ENCODE assay signal across 13 mouse cellular contexts in genomic region chr5:50049506-50049905, GRCm38 (mm10). TPM values are rescaled to one million over a fixed set of nuclear protein-coding genes. Genes with fewer than 3 reads are reported as not detected.
DNase-seq lines count a peak whose midpoint lies in the region; ATAC-seq and TF ChIP-seq lines count a peak whose summit lies in the region.
"Had no signal": no experiment of that assay in that cellular context is flagged by ENCODE, and none has a peak within 500 bp of the region (broad histone marks: within the 10 kb centered on the region; RNA-seq: fewer than 3 reads in every experiment).

No protein-coding gene starts in this region.

- H3K36me3 ChIP-seq in forebrain, embryonic 11.5 days (ENCODE audit: control insufficient read depth, insufficient read depth, low read length): no peaks in the 10 kb centered on the region
- H3K36me3 ChIP-seq in forebrain, postnatal 0 days (ENCODE audit: insufficient read depth): no peaks in the 10 kb centered on the region
- H3K36me3 ChIP-seq in intestine, embryonic 14.5 days (ENCODE audit: control insufficient read depth, insufficient read depth, low read length): 0 out of 2 replicates have a peak, but pooled peaks cover 3% of the 10 kb centered on the region
- no peaks in the 10 kb centered on the region for H3K36me3 ChIP-seq in intestine, embryonic 15.5 days
- H3K36me3 ChIP-seq in embryonic facial prominence, embryonic 13.5 days: peaks cover 6% of the 10 kb centered on the region; the same call in 1 of the 2 replicates
- H3K36me3 ChIP-seq in midbrain, embryonic 13.5 days: no peaks in the 10 kb centered on the region
- H3K36me3 ChIP-seq: embryonic facial prominence, embryonic 15.5 days; G1E; heart, embryonic 12.5 days; lung, embryonic 15.5 days had no signal

- no peak for TF ChIP-seq CTCF in forebrain, postnatal 0 days (IDR thresholded peaks at IDR 0.05; ENCODE audit: low read depth)

- no peak overlapping the region for H3K4me2 ChIP-seq in forebrain, embryonic 11.5 days (ENCODE audit: low read depth, low read length, severe bottlenecking)
- no peak overlapping the region for H3K4me2 ChIP-seq in forebrain, postnatal 0 days (ENCODE audit: low read depth)
- no peak overlapping the region for H3K4me2 ChIP-seq in intestine, embryonic 14.5 days (ENCODE audit: low read length)
- H3K4me2 ChIP-seq in intestine, embryonic 15.5 days (replicated peaks): no peak overlapping the region
- H3K4me2 ChIP-seq in embryonic facial prominence, embryonic 13.5 days: no peak overlapping the region
- no peak overlapping the region for H3K4me2 ChIP-seq in midbrain, embryonic 13.5 days (replicated peaks)
- H3K4me2 ChIP-seq: embryonic facial prominence, embryonic 15.5 days; heart, embryonic 12.5 days; lung, embryonic 15.5 days had no signal

- H3K27me3 ChIP-seq in forebrain, embryonic 11.5 days (ENCODE audit: control insufficient read depth, insufficient read depth, low read length): no peaks in the 10 kb centered on the region
- H3K27me3 ChIP-seq in forebrain, postnatal 0 days (ENCODE audit: insufficient read depth, low read length): no peaks in the 10 kb centered on the region
- no peaks in the 10 kb centered on the region for H3K27me3 ChIP-seq in intestine, embryonic 14.5 days (replicated peaks; ENCODE audit: control insufficient read depth, insufficient read depth, low read length)
- no peaks in the 10 kb centered on the region for H3K27me3 ChIP-seq in intestine, embryonic 15.5 days (replicated peaks)
- no peaks in the 10 kb centered on the region for H3K27me3 ChIP-seq in embryonic facial prominence, embryonic 13.5 days
- no peaks in the 10 kb centered on the region for H3K27me3 ChIP-seq in midbrain, embryonic 13.5 days
- H3K27me3 ChIP-seq: embryonic facial prominence, embryonic 15.5 days; heart, embryonic 12.5 days; lung, embryonic 15.5 days had no signal

- WGBS in forebrain, embryonic 11.5 days: 80% methylated on average over 8 of the region's 8 CpGs
- 49% methylated on average over 8 of the region's 8 CpGs for WGBS in forebrain, postnatal 0 days
- 63% methylated on average over 8 of the region's 8 CpGs for WGBS in intestine, embryonic 14.5 days
- 68% methylated on average over 8 of the region's 8 CpGs for WGBS in intestine, embryonic 15.5 days
- 83% methylated on average over 8 of the region's 8 CpGs for WGBS in embryonic facial prominence, embryonic 13.5 days
- 54% methylated on average over 8 of the region's 8 CpGs for WGBS in midbrain, embryonic 13.5 days

- no peak overlapping the region for H3K4me3 ChIP-seq in forebrain, embryonic 11.5 days (ENCODE audit: low read depth, low read length)
- H3K4me3 ChIP-seq in forebrain, postnatal 0 days (ENCODE audit: low read depth, low read length): no peak overlapping the region
- no peak overlapping the region for H3K4me3 ChIP-seq in intestine, embryonic 14.5 days (ENCODE audit: low read depth, low read length)
- H3K4me3 ChIP-seq in intestine, embryonic 15.5 days (replicated peaks): no peak overlapping the region
- H3K4me3 ChIP-seq in embryonic facial prominence, embryonic 13.5 days: no peak overlapping the region
- H3K4me3 ChIP-seq in midbrain, embryonic 13.5 days (replicated peaks): no peak overlapping the region
- H3K4me3 ChIP-seq: embryonic facial prominence, embryonic 15.5 days; heart, embryonic 12.5 days; lung, embryonic 15.5 days had no signal

- H3K27ac ChIP-seq in forebrain, embryonic 11.5 days (ENCODE audit: low read depth, low read length): no peak overlapping the region
- H3K27ac ChIP-seq in forebrain, postnatal 0 days (ENCODE audit: low read depth, low read length): no peak overlapping the region
- H3K27ac ChIP-seq in intestine, embryonic 14.5 days (ENCODE audit: low read depth): no peak overlapping the region
- H3K27ac ChIP-seq in intestine, embryonic 15.5 days: no peak overlapping the region
- 0 out of 2 replicates have a peak overlapping the region, but pooled peaks have one; percentile 11 for H3K27ac ChIP-seq in embryonic facial prominence, embryonic 13.5 days
- H3K27ac ChIP-seq in midbrain, embryonic 13.5 days: 0 out of 2 replicates have a peak overlapping the region, but pooled peaks have one; percentile 25
- H3K27ac ChIP-seq: embryonic facial prominence, embryonic 15.5 days; lung, embryonic 15.5 days had no signal

- no peak overlapping the region for H3K9ac ChIP-seq in forebrain, embryonic 11.5 days (ENCODE audit: low read length)
- H3K9ac ChIP-seq in forebrain, postnatal 0 days: no peak overlapping the region
- H3K9ac ChIP-seq in intestine, embryonic 14.5 days (ENCODE audit: low read length): no peak overlapping the region
- no peak overlapping the region for H3K9ac ChIP-seq in intestine, embryonic 15.5 days
- no peak overlapping the region for H3K9ac ChIP-seq in embryonic facial prominence, embryonic 13.5 days
- H3K9ac ChIP-seq in midbrain, embryonic 13.5 days (replicated peaks): no peak overlapping the region
- H3K9ac ChIP-seq: embryonic facial prominence, embryonic 15.5 days; heart, embryonic 12.5 days; lung, embryonic 15.5 days had no signal

- ATAC-seq in forebrain, embryonic 11.5 days (replicated peaks; ENCODE audit: low FRiP score): 0 out of 2 replicates have a peak, but pooled peaks have one; percentile 2
- ATAC-seq in forebrain, postnatal 0 days: no peak; the same call in 1 of the 2 replicates
- ATAC-seq in intestine, embryonic 14.5 days (replicated peaks; ENCODE audit: low FRiP score, low TSS enrichment, low read depth): no peak
- no peak for ATAC-seq in intestine, embryonic 15.5 days
- ATAC-seq in embryonic facial prominence, embryonic 13.5 days (ENCODE audit: insufficient number of reproducible peaks, insufficient read depth, low FRiP score, low TSS enrichment, low read depth): no peak
- no peak for ATAC-seq in midbrain, embryonic 13.5 days

- peaks cover 9% of the 10 kb centered on the region; the same call in 1 of the 2 replicates for H3K4me1 ChIP-seq in forebrain, embryonic 11.5 days (replicated peaks; ENCODE audit: control insufficient read depth, insufficient read depth, low read length)
- H3K4me1 ChIP-seq in forebrain, postnatal 0 days (ENCODE audit: insufficient read depth): no peaks in the 10 kb centered on the region
- peaks cover 21% of the 10 kb centered on the region; the same call in 1 of the 2 replicates for H3K4me1 ChIP-seq in intestine, embryonic 14.5 days (replicated peaks; ENCODE audit: control insufficient read depth, insufficient read depth, low read length)
- peaks cover 12% of the 10 kb centered on the region; the same call in 1 of the 2 replicates for H3K4me1 ChIP-seq in intestine, embryonic 15.5 days (replicated peaks)
- H3K4me1 ChIP-seq in embryonic facial prominence, embryonic 13.5 days: peaks cover 56% of the 10 kb centered on the region
- H3K4me1 ChIP-seq in midbrain, embryonic 13.5 days (replicated peaks): peaks cover 50% of the 10 kb centered on the region

- no peaks in the 10 kb centered on the region for H3K9me3 ChIP-seq in forebrain, embryonic 11.5 days (ENCODE audit: control insufficient read depth, low read length)
- H3K9me3 ChIP-seq in forebrain, postnatal 0 days (ENCODE audit: low read length): no peaks in the 10 kb centered on the region
- no peaks in the 10 kb centered on the region for H3K9me3 ChIP-seq in intestine, embryonic 14.5 days (ENCODE audit: control insufficient read depth, low read length)
- no peaks in the 10 kb centered on the region for H3K9me3 ChIP-seq in intestine, embryonic 15.5 days
- H3K9me3 ChIP-seq in embryonic facial prominence, embryonic 13.5 days: no peaks in the 10 kb centered on the region
- no peaks in the 10 kb centered on the region for H3K9me3 ChIP-seq in midbrain, embryonic 13.5 days
- H3K9me3 ChIP-seq: embryonic facial prominence, embryonic 15.5 days; heart, embryonic 12.5 days; lung, embryonic 15.5 days had no signal

- no peak for DNase-seq in forebrain, embryonic 11.5 days (ENCODE audit: low spot score)
- DNase-seq in forebrain, postnatal 0 days: no peak
- peak; percentile 48 for DNase-seq in intestine, embryonic 14.5 days (ENCODE audit: low spot score)
- DNase-seq in yolk sac, embryonic 10.5 days (ENCODE audit: low spot score): no peak
- no peak for DNase-seq in kidney, postnatal 10 days
- DNase-seq: kidney, postnatal 36 days had no signal

RNA-seq across cellular contexts. Expression of gene Adgra3, which starts 9.3 kb away (rescaled TPM):
- polyA plus RNA-seq in forebrain, embryonic 11.5 days (2014; fragmentation: Nextera tagmentation; extraction: Ambion mirVana): 42.9 and 44.7 TPM in 2 replicates
- 42.1 and 46.8 TPM in 2 replicates for total RNA-seq in forebrain, postnatal 0 days (2014; rRNA removed)
- 8.9 and 9.1 TPM in 2 replicates for polyA plus RNA-seq in forebrain, postnatal 0 days (2015; fragmentation: Nextera tagmentation; extraction: Ambion mirVana)
- polyA plus RNA-seq in intestine, embryonic 14.5 days (2014; fragmentation: Nextera tagmentation; extraction: Ambion mirVana): 32.8 and 34.9 TPM in 2 replicates
- polyA plus RNA-seq in intestine, embryonic 15.5 days (2015; fragmentation: Nextera tagmentation; extraction: Ambion mirVana): 19.3 and 19.4 TPM in 2 replicates
- polyA plus RNA-seq in embryonic facial prominence, embryonic 13.5 days (2015; fragmentation: Nextera tagmentation; extraction: Ambion mirVana): 39.7 and 42.0 TPM in 2 replicates
- 16.5 and 21.4 TPM in 2 replicates for polyA plus RNA-seq in midbrain, embryonic 13.5 days (2015; fragmentation: Nextera tagmentation; extraction: Ambion mirVana)
- polyA plus RNA-seq: G1E had no signal

Comparison
In these comparisons a context has a peak if more than half of its experiments do, and no peak if none do; other contexts are left out.
1. H3K27ac ChIP-seq: peak in embryonic facial prominence, embryonic 13.5 days (single experiment) and midbrain, embryonic 13.5 days (single experiment); none in forebrain, embryonic 11.5 days (single experiment), forebrain, postnatal 0 days (single experiment), intestine, embryonic 14.5 days (single experiment) and intestine, embryonic 15.5 days (single experiment).